Mouse (Mus musculus): Measurements from ENCODE around the gene Nt5c2.

Gene Nt5c2

GRCm38 (mm10) chr19:46929044-46929587, 85.8 kb downstream of the Nt5c2 start:
- DNase-seq (ENCODE audit: low spot score in 2 of 2) = peak in 1 of 2 experiments; percentile 8

GRCm38 (mm10) chr19:46928136-46928535, 86.8 kb downstream of the Nt5c2 start:
- no peak for DNase-seq (ENCODE audit: low spot score in 2 of 2)

GRCm38 (mm10) chr19:46926951-46927350, 88.0 kb downstream of the Nt5c2 start:
- DNase-seq (ENCODE audit: low spot score in 2 of 2) = no peak

- DNase-seq (ENCODE audit: low spot score in 2 of 2) = no peak
These were observed 88.6 kb downstream of the Nt5c2 start for GRCm38 (mm10) chr19:46926357-46926756.

- no peak for DNase-seq (ENCODE audit: low spot score in 2 of 2)
These were observed 94.4 kb downstream of the Nt5c2 start for GRCm38 (mm10) chr19:46920571-46920970.

GRCm38 (mm10) chr19:46915406-46916080, 99.4 kb downstream of the Nt5c2 start:
- DNase-seq (ENCODE audit: low spot score in 2 of 2) = no peak

GRCm38 (mm10) chr19:46913626-46914025, 101.3 kb downstream of the Nt5c2 start:
- no peak for DNase-seq (ENCODE audit: low spot score in 2 of 2)

- no peak for DNase-seq (ENCODE audit: low spot score in 2 of 2)
These were observed 103.5 kb downstream of the Nt5c2 start for GRCm38 (mm10) chr19:46911492-46911891.

- no peak for DNase-seq (ENCODE audit: low spot score in 2 of 2)
These were observed 106.0 kb downstream of the Nt5c2 start for GRCm38 (mm10) chr19:46908977-46909376.

GRCm38 (mm10) chr19:46908207-46908606, 106.7 kb downstream of the Nt5c2 start:
- no peak for DNase-seq (ENCODE audit: low spot score in 2 of 2)

- no peak for DNase-seq (ENCODE audit: low spot score in 2 of 2)
These were observed 109.0 kb downstream of the Nt5c2 start for GRCm38 (mm10) chr19:46905971-46906370.

- no peak for DNase-seq (ENCODE audit: low spot score in 2 of 2)
These were observed 109.6 kb downstream of the Nt5c2 start for GRCm38 (mm10) chr19:46905383-46905782.

GRCm38 (mm10) chr19:46904907-46905306, 110.0 kb downstream of the Nt5c2 start:
- DNase-seq (ENCODE audit: low spot score in 2 of 2) = no peak

GRCm38 (mm10) chr19:46903379-46903778, 111.6 kb downstream of the Nt5c2 start:
- DNase-seq (ENCODE audit: low spot score in 2 of 2) = no peak

GRCm38 (mm10) chr19:46901323-46901722, 113.6 kb downstream of the Nt5c2 start:
- DNase-seq (ENCODE audit: low spot score in 2 of 2) = no peak

GRCm38 (mm10) chr19:46900786-46901185, 114.2 kb downstream of the Nt5c2 start:
- no peak for DNase-seq (ENCODE audit: low spot score in 2 of 2)

GRCm38 (mm10) chr19:46899871-46900270, 115.1 kb downstream of the Nt5c2 start:
- no peak for DNase-seq (ENCODE audit: low spot score in 2 of 2)

GRCm38 (mm10) chr19:46899306-46899705, 115.6 kb downstream of the Nt5c2 start:
- no peak for DNase-seq (ENCODE audit: low spot score in 2 of 2)

GRCm38 (mm10) chr19:46898222-46898621, 116.7 kb downstream of the Nt5c2 start:
- DNase-seq (ENCODE audit: low spot score in 2 of 2) = no peak

GRCm38 (mm10) chr19:46897135-46897534, 117.8 kb downstream of the Nt5c2 start:
- DNase-seq (ENCODE audit: low spot score in 2 of 2) = no peak

GRCm38 (mm10) chr19:46893484-46893883, 121.5 kb downstream of the Nt5c2 start:
- DNase-seq (ENCODE audit: low spot score in 2 of 2) = no peak

GRCm38 (mm10) chr19:46892856-46893255, 122.1 kb downstream of the Nt5c2 start:
- no peak for DNase-seq (ENCODE audit: low spot score in 2 of 2)

- no peak for DNase-seq (ENCODE audit: low spot score in 2 of 2)
These were observed 124.3 kb downstream of the Nt5c2 start for GRCm38 (mm10) chr19:46890657-46891056.

GRCm38 (mm10) chr19:46889666-46890065, 125.3 kb downstream of the Nt5c2 start:
- no peak for DNase-seq (ENCODE audit: low spot score in 2 of 2)

Measured in natural killer cell, adult 2 months (primary cell).